Mouse (Mus musculus): ENCODE data around the gene Ankrd34b.

DNA sequence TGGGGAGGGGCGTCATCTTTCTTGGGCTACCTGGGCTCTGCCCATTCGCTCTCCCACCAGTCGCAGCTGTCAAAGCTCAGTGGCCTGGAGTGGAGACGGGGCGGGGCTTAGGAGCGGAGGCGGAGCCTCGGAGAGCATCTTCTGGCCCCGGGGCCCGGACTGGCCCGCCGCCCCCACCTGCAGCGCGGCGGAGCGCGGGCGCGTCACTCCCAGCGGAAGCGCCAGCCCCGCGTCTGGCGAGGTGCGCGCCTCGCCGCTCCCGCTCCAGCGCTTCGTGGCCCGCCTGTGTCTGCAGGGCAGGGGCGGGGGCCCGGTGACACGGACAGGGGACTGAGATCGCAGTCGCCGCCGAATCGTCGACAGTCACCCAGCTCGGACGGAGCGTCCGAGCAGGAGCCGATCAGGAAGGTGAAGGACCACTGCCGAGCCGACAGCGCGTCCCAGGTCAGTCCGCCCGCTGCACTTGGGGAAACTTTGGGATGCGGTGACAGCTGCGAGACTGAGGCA lies at the start of gene Ankrd34b:
- no peak for TF ChIP-seq ZNF384 (IDR thresholded peaks at IDR 0.05; ENCODE audit: low read depth, low read length)
- peak; percentile 5; the same call in 1 of the 2 replicates for TF ChIP-seq HCFC1 (IDR thresholded peaks at IDR 0.05; ENCODE audit: borderline replicate concordance, insufficient read depth, low read length)
- TF ChIP-seq MAFK (IDR thresholded peaks at IDR 0.05; ENCODE audit: insufficient read depth, low read depth, low read length) = no peak
- no peak for TF ChIP-seq ZC3H11A (IDR thresholded peaks at IDR 0.05; ENCODE audit: borderline replicate concordance, low read depth, low read length)
- no peak for TF ChIP-seq CHD2 (IDR thresholded peaks at IDR 0.05; ENCODE audit: low read depth, low read length)

Data from ES-E14 (cell line).